In genomic region chr6:135237326-135237725, GRCm38 (mm10) we compare ENCODE assay signal across 10 mouse cellular contexts. TPM values are rescaled to one million over a fixed set of nuclear protein-coding genes. Genes with fewer than 3 reads are reported as not detected.
DNase-seq lines count a peak whose midpoint lies in the region; ATAC-seq and TF ChIP-seq lines count a peak whose summit lies in the region.
"Had no signal": no experiment of that assay in that cellular context is flagged by ENCODE, and none has a peak within 500 bp of the region (broad histone marks: within the 10 kb centered on the region; RNA-seq: fewer than 3 reads in every experiment).

No protein-coding gene starts in this region.

- no peak for TF ChIP-seq POLR2A in thymus, adult 2 months (IDR thresholded peaks at IDR 0.05; ENCODE audit: control insufficient read depth, extremely low read depth, insufficient read depth, low read length, poor library complexity)

- peak; percentile 44; the same call in 1 of the 2 replicates for ATAC-seq in intestine, embryonic 15.5 days
- ATAC-seq in intestine, embryonic 16.5 days, result no peak
- ATAC-seq in heart, embryonic 15.5 days (replicated peaks; ENCODE audit: insufficient number of reproducible peaks, insufficient read depth, low FRiP score, low read depth), result no peak
- ATAC-seq in lung, embryonic 16.5 days (ENCODE audit: low read depth), result peak; percentile 61
- ATAC-seq: forebrain, embryonic 16.5 days had no signal

- peak; percentile 47 for DNase-seq in thymus, adult 2 months
- DNase-seq in urinary bladder, postnatal 4 days (ENCODE audit: low spot score in 2 of 2), result no peak
- no peak for DNase-seq in left cerebral cortex, adult 9 months (ENCODE audit: low spot score in 2 of 2)
- no peak for DNase-seq in retina, embryonic 14.5 days (ENCODE audit: low spot score)

- TF ChIP-seq CTCF in thymus, adult 2 months (IDR thresholded peaks at IDR 0.05; ENCODE audit: borderline replicate concordance, control insufficient read depth, extremely low read depth, insufficient read depth, low read length, poor library complexity), result peak; percentile 8; the same call in 1 of the 2 replicates

- H3K4me1 ChIP-seq in intestine, embryonic 15.5 days (replicated peaks), result no peaks in the 10 kb centered on the region
- H3K4me1 ChIP-seq in intestine, embryonic 16.5 days (ENCODE audit: control insufficient read depth, insufficient read depth, low read length), result no peaks in the 10 kb centered on the region
- peaks cover 23% of the 10 kb centered on the region for H3K4me1 ChIP-seq in heart, embryonic 15.5 days (replicated peaks)
- H3K4me1 ChIP-seq in lung, embryonic 16.5 days (replicated peaks; ENCODE audit: control insufficient read depth, insufficient read depth, low read length), result 0 out of 2 replicates have a peak, but pooled peaks cover 4% of the 10 kb centered on the region
- peaks cover 20% of the 10 kb centered on the region for H3K4me1 ChIP-seq in thymus, adult 2 months (replicated peaks; ENCODE audit: control insufficient read depth, insufficient read depth, low read length)

- no peak overlapping the region for H3K27ac ChIP-seq in intestine, embryonic 15.5 days
- no peak overlapping the region for H3K27ac ChIP-seq in intestine, embryonic 16.5 days (ENCODE audit: low read length)
- H3K27ac ChIP-seq in heart, embryonic 15.5 days, result no peak overlapping the region
- H3K27ac ChIP-seq in lung, embryonic 16.5 days (ENCODE audit: low read length), result no peak overlapping the region
- no peak overlapping the region for H3K27ac ChIP-seq in thymus, adult 2 months (ENCODE audit: control insufficient read depth, insufficient read depth, low read length)
- H3K27ac ChIP-seq: embryonic facial prominence, embryonic 10.5 days had no signal

- H3K36me3 ChIP-seq in intestine, embryonic 15.5 days, result peaks cover 4% of the 10 kb centered on the region; the same call in 1 of the 2 replicates
- 0 out of 2 replicates have a peak, but pooled peaks cover 2% of the 10 kb centered on the region for H3K36me3 ChIP-seq in intestine, embryonic 16.5 days (ENCODE audit: control insufficient read depth, insufficient read depth, low read length)
- no peaks in the 10 kb centered on the region for H3K36me3 ChIP-seq in heart, embryonic 15.5 days
- H3K36me3 ChIP-seq in lung, embryonic 16.5 days (ENCODE audit: control insufficient read depth, insufficient read depth, low read length), result no peaks in the 10 kb centered on the region
- H3K36me3 ChIP-seq in thymus, adult 2 months (ENCODE audit: control insufficient read depth, insufficient read depth, low read length), result no peaks in the 10 kb centered on the region; the same call in 1 of the 2 replicates

- no peak overlapping the region for H3K9ac ChIP-seq in intestine, embryonic 15.5 days
- H3K9ac ChIP-seq in intestine, embryonic 16.5 days (ENCODE audit: low read depth, low read length), result no peak overlapping the region
- no peak overlapping the region for H3K9ac ChIP-seq in heart, embryonic 15.5 days
- H3K9ac ChIP-seq in lung, embryonic 16.5 days (ENCODE audit: low read length), result no peak overlapping the region

- H3K9me3 ChIP-seq in intestine, embryonic 15.5 days, result no peaks in the 10 kb centered on the region
- H3K9me3 ChIP-seq in intestine, embryonic 16.5 days (ENCODE audit: control insufficient read depth, low read length), result no peaks in the 10 kb centered on the region
- H3K9me3 ChIP-seq in heart, embryonic 15.5 days (replicated peaks), result no peaks in the 10 kb centered on the region
- no peaks in the 10 kb centered on the region for H3K9me3 ChIP-seq in lung, embryonic 16.5 days (ENCODE audit: control insufficient read depth, low read length)
- H3K9me3 ChIP-seq: embryonic facial prominence, embryonic 10.5 days had no signal

- no peak overlapping the region for H3K4me3 ChIP-seq in intestine, embryonic 15.5 days (replicated peaks)
- no peak overlapping the region for H3K4me3 ChIP-seq in intestine, embryonic 16.5 days (ENCODE audit: low read length)
- no peak overlapping the region for H3K4me3 ChIP-seq in heart, embryonic 15.5 days
- no peak overlapping the region for H3K4me3 ChIP-seq in lung, embryonic 16.5 days (ENCODE audit: low read length)
- H3K4me3 ChIP-seq in thymus, adult 2 months (ENCODE audit: control insufficient read depth, insufficient read depth, low read length), result no peak overlapping the region
- H3K4me3 ChIP-seq: embryonic facial prominence, embryonic 10.5 days had no signal

- H3K27me3 ChIP-seq in intestine, embryonic 15.5 days (replicated peaks), result no peaks in the 10 kb centered on the region
- no peaks in the 10 kb centered on the region for H3K27me3 ChIP-seq in intestine, embryonic 16.5 days (replicated peaks; ENCODE audit: control insufficient read depth, insufficient read depth, low read length)
- H3K27me3 ChIP-seq in heart, embryonic 15.5 days, result no peaks in the 10 kb centered on the region
- no peaks in the 10 kb centered on the region for H3K27me3 ChIP-seq in lung, embryonic 16.5 days (ENCODE audit: control insufficient read depth, insufficient read depth, low read depth, low read length)
- no peaks in the 10 kb centered on the region for H3K27me3 ChIP-seq in thymus, adult 2 months (ENCODE audit: control insufficient read depth, insufficient read depth, low read length)

- WGBS in intestine, embryonic 15.5 days, result 68% methylated on average over 14 of the region's 14 CpGs
- 66% methylated on average over 14 of the region's 14 CpGs for WGBS in intestine, embryonic 16.5 days
- WGBS in heart, embryonic 15.5 days, result 36% methylated on average over 14 of the region's 14 CpGs
- WGBS in lung, embryonic 16.5 days, result 44% methylated on average over 14 of the region's 14 CpGs
- 6% methylated on average over 14 of the region's 14 CpGs for WGBS in thymus, adult 2 months

- no peak overlapping the region for H3K4me2 ChIP-seq in intestine, embryonic 15.5 days (replicated peaks)
- H3K4me2 ChIP-seq in intestine, embryonic 16.5 days (ENCODE audit: low read depth, low read length), result no peak overlapping the region
- H3K4me2 ChIP-seq in heart, embryonic 15.5 days, result peak overlapping the region; percentile 9; the same call in 1 of the 2 replicates
- H3K4me2 ChIP-seq in lung, embryonic 16.5 days (ENCODE audit: low read depth, low read length), result no peak overlapping the region

RNA-seq across cellular contexts. Expression of gene Gsg1, which starts 16.8 kb away (rescaled TPM):
- polyA plus RNA-seq in intestine, embryonic 15.5 days (2015; fragmentation: Nextera tagmentation; extraction: Ambion mirVana), result 0.41 and 0.47 TPM in 2 replicates
- 0.33 and 0.47 TPM in 2 replicates for polyA plus RNA-seq in intestine, embryonic 16.5 days (2015; fragmentation: Nextera tagmentation; extraction: Ambion mirVana)
- 0.58 and 0.72 TPM in 2 replicates for polyA plus RNA-seq in heart, embryonic 15.5 days (2015; fragmentation: Nextera tagmentation; extraction: Ambion mirVana)
- polyA plus RNA-seq in lung, embryonic 16.5 days (2015; fragmentation: Nextera tagmentation; extraction: Ambion mirVana), result 7.0 and 7.6 TPM in 2 replicates
- polyA plus RNA-seq in thymus, adult 2 months (2012; rRNA removed), result 0.79 and 1.8 TPM in 2 replicates

RNA-seq across cellular contexts. Expression of gene Hebp1, which starts 39.5 kb away (rescaled TPM):
- 45.1 and 58.0 TPM in 2 replicates for polyA plus RNA-seq in intestine, embryonic 15.5 days (2015; fragmentation: Nextera tagmentation; extraction: Ambion mirVana)
- 74.0 and 83.9 TPM in 2 replicates for polyA plus RNA-seq in intestine, embryonic 16.5 days (2015; fragmentation: Nextera tagmentation; extraction: Ambion mirVana)
- 10.2 and 14.3 TPM in 2 replicates for polyA plus RNA-seq in heart, embryonic 15.5 days (2015; fragmentation: Nextera tagmentation; extraction: Ambion mirVana)
- polyA plus RNA-seq in lung, embryonic 16.5 days (2015; fragmentation: Nextera tagmentation; extraction: Ambion mirVana), result 11.4 and 18.4 TPM in 2 replicates
- polyA plus RNA-seq in thymus, adult 2 months (2012; rRNA removed), result 26.4 and 34.1 TPM in 2 replicates

RNA-seq across cellular contexts. Expression of gene Fam234b, which starts 39.5 kb away (rescaled TPM):
- 36.3 and 42.0 TPM in 2 replicates for polyA plus RNA-seq in intestine, embryonic 15.5 days (2015; fragmentation: Nextera tagmentation; extraction: Ambion mirVana)
- polyA plus RNA-seq in intestine, embryonic 16.5 days (2015; fragmentation: Nextera tagmentation; extraction: Ambion mirVana), result 36.9 and 37.6 TPM in 2 replicates
- polyA plus RNA-seq in heart, embryonic 15.5 days (2015; fragmentation: Nextera tagmentation; extraction: Ambion mirVana), result 9.2 and 11.7 TPM in 2 replicates
- polyA plus RNA-seq in lung, embryonic 16.5 days (2015; fragmentation: Nextera tagmentation; extraction: Ambion mirVana), result 22.8 and 26.0 TPM in 2 replicates
- polyA plus RNA-seq in thymus, adult 2 months (2012; rRNA removed), result 42.1 TPM in 2 replicates

Comparison
In these comparisons a context has a peak if more than half of its experiments do, and no peak if none do; other contexts are left out.
1. ATAC-seq: peak in intestine, embryonic 15.5 days (single experiment) and lung, embryonic 16.5 days (single experiment); none in intestine, embryonic 16.5 days (single experiment) and heart, embryonic 15.5 days (single experiment).